Mouse (Mus musculus): Measurements from ENCODE around the gene Gm2a. TPM values are rescaled to one million over a fixed set of nuclear protein-coding genes. Genes with fewer than 3 reads are reported as not detected.
"Not testable (repeated sequence)": the region's sequence is repeated elsewhere in the genome, so short reads cannot be mapped to it uniquely, and the experiment has no call there.

Gm2a gene
- total and polyA plus RNA-seq, 2 experiments from 2014 or later, result 46.4 to 50.0 TPM

DNA sequence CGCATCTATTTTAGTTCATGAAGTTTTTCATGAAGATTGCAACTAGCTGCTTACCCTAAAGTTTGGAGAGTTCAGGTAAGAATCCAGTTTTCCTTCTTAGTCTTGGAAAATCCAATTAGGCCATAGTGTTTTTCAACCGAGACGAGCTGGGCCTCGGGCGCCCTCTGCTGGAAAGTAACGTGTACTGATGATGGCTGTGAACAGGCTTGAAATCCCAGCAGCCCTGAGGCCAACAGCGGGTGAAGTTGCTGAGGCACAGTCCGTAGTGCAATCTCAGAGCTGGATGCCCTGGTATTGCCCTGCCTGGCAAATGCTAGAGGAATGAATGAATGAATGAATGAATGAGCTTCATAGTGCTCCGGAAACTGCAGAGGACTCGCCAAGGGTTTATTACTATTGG is 10.9 kb upstream of the Gm2a start:
- TF ChIP-seq CTCF (IDR thresholded peaks at IDR 0.05), result peak; percentile 97
- no peaks in the 10 kb centered on the region for H3K4me1 ChIP-seq (ENCODE audit: insufficient read depth, low read length)
- 3% methylated on average over 10 of the region's 10 CpGs for WGBS
- no peak for ATAC-seq (ENCODE audit: low FRiP score)
- no peaks in the 10 kb centered on the region for H3K9me3 ChIP-seq (ENCODE audit: low read length)
- no peak overlapping the region for H3K9ac ChIP-seq (replicated peaks; ENCODE audit: low read length, poor library complexity, severe bottlenecking)
- H3K36me3 ChIP-seq (ENCODE audit: insufficient read depth, low read length), result no peaks in the 10 kb centered on the region
- peak; percentile 81 for DNase-seq (ENCODE audit: low spot score)
- H3K4me3 ChIP-seq (ENCODE audit: low read depth, low read length), result no peak overlapping the region
- no peaks in the 10 kb centered on the region for H3K27me3 ChIP-seq (ENCODE audit: insufficient read depth, low read length)
- H3K4me2 ChIP-seq (ENCODE audit: low read depth, low read length, poor library complexity, severe bottlenecking), result no peak overlapping the region
- H3K27ac ChIP-seq (ENCODE audit: low read depth, low read length), result no peak overlapping the region

DNA sequence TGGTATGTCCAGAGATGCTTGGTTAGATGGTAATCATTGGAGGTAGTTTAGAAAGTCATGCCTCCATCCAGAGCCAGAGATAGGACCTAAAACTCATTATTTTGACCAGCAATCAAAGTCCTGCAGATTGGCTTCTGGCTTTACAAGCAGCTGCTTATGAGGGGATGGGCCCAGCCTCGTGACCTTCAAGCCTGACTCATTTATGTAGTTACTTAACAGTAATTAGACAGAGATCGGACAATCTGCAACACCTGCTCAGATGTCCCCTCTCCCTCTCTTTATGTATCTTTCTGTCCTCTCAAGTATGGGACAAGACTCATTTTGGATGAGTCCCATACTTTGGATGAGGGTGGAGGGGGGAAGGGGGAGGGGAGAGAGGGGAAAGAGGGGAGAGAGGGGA is 8.0 kb upstream of the Gm2a start:
- no peaks in the 10 kb centered on the region for H3K4me1 ChIP-seq (ENCODE audit: insufficient read depth, low read length)
- H3K36me3 ChIP-seq (ENCODE audit: insufficient read depth, low read length), result no peaks in the 10 kb centered on the region
- H3K4me3 ChIP-seq (ENCODE audit: low read depth, low read length), result no peak overlapping the region
- DNase-seq (ENCODE audit: low spot score) (no peak), ATAC-seq (ENCODE audit: low FRiP score) (no peak)
- TF ChIP-seq CTCF (IDR thresholded peaks at IDR 0.05), result no peak
- H3K9ac ChIP-seq (replicated peaks; ENCODE audit: low read length, poor library complexity, severe bottlenecking), result no peak overlapping the region
- H3K27ac ChIP-seq (ENCODE audit: low read depth, low read length), result no peak overlapping the region
- no peak overlapping the region for H3K4me2 ChIP-seq (ENCODE audit: low read depth, low read length, poor library complexity, severe bottlenecking)
- H3K27me3 ChIP-seq (ENCODE audit: insufficient read depth, low read length), result no peaks in the 10 kb centered on the region
- 84% methylated on average over 2 of the region's 2 CpGs for WGBS
- no peaks in the 10 kb centered on the region for H3K9me3 ChIP-seq (ENCODE audit: low read length)

DNA sequence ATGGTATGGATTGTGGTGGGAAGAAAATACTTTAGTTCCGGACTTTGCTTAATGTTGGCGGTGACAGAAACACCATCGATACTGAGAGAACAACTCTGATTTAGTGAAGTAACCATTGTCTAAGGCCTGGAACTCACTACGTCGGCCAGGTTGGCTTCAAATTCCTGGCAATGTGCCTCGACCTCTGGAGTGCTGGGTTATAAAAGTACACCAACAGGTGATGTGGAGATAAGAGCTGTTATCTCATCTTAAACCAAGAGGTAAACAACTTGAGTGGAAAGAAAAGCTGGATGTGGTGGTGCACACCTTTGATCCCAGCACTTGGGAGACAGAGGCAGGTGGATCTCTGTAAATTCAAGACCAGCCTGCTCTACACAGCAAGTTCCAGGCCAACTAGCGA is 4.8 kb upstream of the Gm2a start:
- Histone ChIP-seq H3K4me1 (ENCODE audit: insufficient read depth, low read length) (no peaks in the 10 kb centered on the region), H3K27ac (ENCODE audit: low read depth, low read length) (no peak overlapping the region), H3K27me3 (ENCODE audit: insufficient read depth, low read length) (no peaks in the 10 kb centered on the region), H3K4me2 (ENCODE audit: low read depth, low read length, poor library complexity, severe bottlenecking) (no peak overlapping the region), H3K4me3 (ENCODE audit: low read depth, low read length) (no peak overlapping the region), H3K9ac (replicated peaks; ENCODE audit: low read length, poor library complexity, severe bottlenecking) (no peak overlapping the region), H3K36me3 (ENCODE audit: insufficient read depth, low read length) (no peaks in the 10 kb centered on the region), H3K9me3 (ENCODE audit: low read length) (no peaks in the 10 kb centered on the region)
- 88% methylated on average over 7 of the region's 7 CpGs for WGBS
- no peak for TF ChIP-seq CTCF (IDR thresholded peaks at IDR 0.05)
- no peak for DNase-seq (ENCODE audit: low spot score)
- no peak for ATAC-seq (ENCODE audit: low FRiP score)

DNA sequence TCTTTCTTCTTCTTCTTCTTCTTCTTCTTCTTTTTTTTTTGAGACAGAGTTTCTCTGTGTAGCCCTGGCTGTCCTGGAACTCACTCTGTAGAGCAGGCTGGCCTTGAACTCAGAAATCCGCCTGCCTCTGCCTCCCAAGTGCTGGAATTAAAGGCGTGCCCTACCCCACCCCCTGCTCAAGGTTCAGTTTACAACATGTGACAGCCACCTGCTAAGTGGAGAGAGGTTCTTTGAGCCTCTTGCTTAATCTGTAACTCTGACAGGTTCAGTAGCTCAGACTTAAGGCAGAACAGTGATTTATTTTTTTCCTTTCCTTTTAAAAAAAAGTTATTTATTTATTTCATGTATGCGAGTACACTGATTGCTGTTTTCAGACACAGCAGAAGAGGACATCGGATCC is 1.6 kb upstream of the Gm2a start:
- WGBS, result 83% methylated on average over 4 of the region's 4 CpGs
- not testable (repeated sequence) for DNase-seq (ENCODE audit: low spot score); ATAC-seq (ENCODE audit: low FRiP score); H3K9me3 ChIP-seq (ENCODE audit: low read length); H3K4me2 ChIP-seq (ENCODE audit: low read depth, low read length, poor library complexity, severe bottlenecking); H3K9ac ChIP-seq (replicated peaks; ENCODE audit: low read length, poor library complexity, severe bottlenecking); H3K4me1 ChIP-seq (ENCODE audit: insufficient read depth, low read length); H3K36me3 ChIP-seq (ENCODE audit: insufficient read depth, low read length); H3K27ac ChIP-seq (ENCODE audit: low read depth, low read length); H3K27me3 ChIP-seq (ENCODE audit: insufficient read depth, low read length); H3K4me3 ChIP-seq (ENCODE audit: low read depth, low read length)

DNA sequence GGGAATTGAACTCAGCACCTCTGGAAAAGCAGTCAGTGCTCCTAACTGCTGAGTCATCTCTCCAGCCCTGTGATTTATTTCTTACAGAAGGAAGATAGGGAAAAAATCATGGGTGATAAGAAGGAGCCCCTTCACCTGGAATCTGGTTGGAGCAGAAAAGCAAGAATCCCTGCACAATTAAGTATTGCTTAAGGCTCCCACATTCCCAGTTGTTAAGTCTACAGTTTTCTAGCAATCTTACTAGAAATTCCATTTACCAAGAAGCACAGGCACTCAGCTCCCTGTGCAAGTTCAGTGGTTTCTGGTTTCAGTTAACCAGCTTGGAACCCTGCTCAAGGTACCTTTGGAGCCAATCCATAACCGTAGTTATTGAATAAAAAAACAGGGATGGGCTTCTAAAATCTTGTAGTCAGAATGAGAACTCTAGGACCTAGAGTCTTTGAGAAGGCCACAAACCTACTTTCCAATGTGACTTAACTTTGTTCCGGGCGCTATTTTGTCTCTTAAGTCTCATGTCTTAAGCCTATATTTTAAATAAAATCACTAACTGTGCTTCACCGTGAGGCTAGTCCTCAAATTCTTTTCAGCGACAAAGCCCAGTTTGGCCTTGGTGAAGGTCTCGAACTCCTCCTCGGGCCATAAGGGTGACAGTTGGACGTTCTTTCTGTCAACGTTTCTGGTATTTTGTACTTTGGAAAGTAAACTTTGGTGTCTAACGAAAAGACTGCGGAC is 1.0 kb upstream of the Gm2a start:
- no peaks in the 10 kb centered on the region for H3K36me3 ChIP-seq (ENCODE audit: insufficient read depth, low read length)
- H3K27ac ChIP-seq (ENCODE audit: low read depth, low read length), result peak overlapping the region; percentile 51; the same call in 1 of the 2 replicates
- whole genome bisulfite sequencing, result 40% methylated on average over 11 of the region's 11 CpGs
- H3K4me2 ChIP-seq (ENCODE audit: low read depth, low read length, poor library complexity, severe bottlenecking), result peak overlapping the region; percentile 67
- no peak for DNase-seq (ENCODE audit: low spot score)
- peaks cover 4% of the 10 kb centered on the region; the same call in 1 of the 2 replicates for H3K4me1 ChIP-seq (ENCODE audit: insufficient read depth, low read length)
- no peak overlapping the region for H3K9ac ChIP-seq (replicated peaks; ENCODE audit: low read length, poor library complexity, severe bottlenecking)
- TF ChIP-seq CTCF (IDR thresholded peaks at IDR 0.05), result no peak
- H3K27me3 ChIP-seq (ENCODE audit: insufficient read depth, low read length), result no peaks in the 10 kb centered on the region
- H3K4me3 ChIP-seq (ENCODE audit: low read depth, low read length), result peak overlapping the region; percentile 61
- no peaks in the 10 kb centered on the region for H3K9me3 ChIP-seq (ENCODE audit: low read length)
- no peak for ATAC-seq (ENCODE audit: low FRiP score)

DNA sequence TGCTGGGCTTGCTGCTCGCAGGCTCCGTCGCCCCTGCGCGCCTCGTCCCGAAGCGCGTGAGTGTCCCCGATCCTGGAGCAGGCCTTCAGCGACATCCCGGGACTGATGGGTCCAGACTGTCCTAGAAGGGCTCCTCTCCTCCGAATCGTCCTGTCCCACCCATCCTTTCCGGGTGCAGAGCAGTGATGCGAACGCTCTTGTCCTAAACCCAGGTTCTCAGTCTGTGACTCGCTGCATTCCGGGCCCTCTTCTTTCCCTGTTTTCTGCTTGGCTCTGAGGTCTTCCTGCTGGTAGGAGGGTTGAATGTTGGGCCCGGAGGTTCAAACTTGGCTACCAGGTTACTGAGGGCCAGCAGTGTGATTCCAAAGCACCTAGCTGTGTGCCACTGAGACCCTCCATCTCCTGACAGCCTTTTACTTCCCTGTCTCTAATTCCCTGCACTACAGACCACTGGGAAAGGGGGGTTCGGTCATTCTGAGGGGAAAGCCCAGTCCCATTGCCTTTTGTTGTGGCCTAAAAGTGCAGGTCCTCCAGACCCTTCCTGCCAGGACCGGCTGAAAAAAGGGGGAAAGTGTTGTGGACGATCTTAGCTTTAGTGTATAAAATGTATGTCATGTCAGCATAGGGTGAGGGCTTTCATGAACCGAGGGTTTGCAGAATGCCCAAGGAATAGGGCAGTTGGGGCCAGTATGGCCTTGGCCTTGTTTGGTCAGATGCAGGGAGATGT is 437 bp downstream of the Gm2a start:
- no peaks in the 10 kb centered on the region for H3K36me3 ChIP-seq (ENCODE audit: insufficient read depth, low read length)
- no peaks in the 10 kb centered on the region for H3K9me3 ChIP-seq (ENCODE audit: low read length)
- peak overlapping the region; percentile 67 for H3K4me2 ChIP-seq (ENCODE audit: low read depth, low read length, poor library complexity, severe bottlenecking)
- WGBS, result 11% methylated on average over 24 of the region's 24 CpGs
- peak overlapping the region; percentile 81 for H3K9ac ChIP-seq (replicated peaks; ENCODE audit: low read length, poor library complexity, severe bottlenecking)
- TF ChIP-seq CTCF (IDR thresholded peaks at IDR 0.05), result no peak
- H3K4me3 ChIP-seq (ENCODE audit: low read depth, low read length), result peak overlapping the region; percentile 61
- H3K4me1 ChIP-seq (ENCODE audit: insufficient read depth, low read length), result peaks cover 4% of the 10 kb centered on the region; the same call in 1 of the 2 replicates
- ATAC-seq (ENCODE audit: low FRiP score) (0 out of 2 replicates have a peak, but pooled peaks have one; percentile 2), DNase-seq (ENCODE audit: low spot score) (no peak)
- no peaks in the 10 kb centered on the region for H3K27me3 ChIP-seq (ENCODE audit: insufficient read depth, low read length)
- peak overlapping the region; percentile 79 for H3K27ac ChIP-seq (ENCODE audit: low read depth, low read length)
